Mouse (Mus musculus): Measurements from ENCODE around the gene Bdp1.

Bdp1 gene

GRCm38 (mm10) chr13:99999078-99999477, 104.8 kb downstream of the Bdp1 start:
- DNase-seq = no peak

- DNase-seq = no peak
Observed at GRCm38 (mm10) chr13:99998099-99998498, 105.8 kb downstream of the Bdp1 start.

DNA sequence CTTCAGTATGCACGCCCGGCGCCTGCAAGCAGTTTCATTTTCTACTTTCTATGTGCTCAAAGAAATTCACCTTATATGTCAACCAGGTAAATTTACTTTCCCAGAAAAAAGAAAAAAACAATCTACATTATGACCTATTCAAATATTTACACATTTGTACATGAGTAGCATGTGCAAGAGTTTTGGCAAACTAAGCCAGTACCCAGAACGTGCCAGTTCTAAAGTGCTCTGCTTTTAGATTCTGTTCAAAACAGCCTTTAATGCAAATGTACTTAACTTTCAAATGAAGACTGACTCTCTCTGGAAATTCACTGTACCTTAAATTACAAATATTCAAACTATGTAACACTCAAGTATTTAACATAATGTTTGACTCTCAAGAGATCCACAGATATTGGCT, 114.3 kb downstream of the Bdp1 start:
- peak; percentile 29 to 38 for DNase-seq

DNA sequence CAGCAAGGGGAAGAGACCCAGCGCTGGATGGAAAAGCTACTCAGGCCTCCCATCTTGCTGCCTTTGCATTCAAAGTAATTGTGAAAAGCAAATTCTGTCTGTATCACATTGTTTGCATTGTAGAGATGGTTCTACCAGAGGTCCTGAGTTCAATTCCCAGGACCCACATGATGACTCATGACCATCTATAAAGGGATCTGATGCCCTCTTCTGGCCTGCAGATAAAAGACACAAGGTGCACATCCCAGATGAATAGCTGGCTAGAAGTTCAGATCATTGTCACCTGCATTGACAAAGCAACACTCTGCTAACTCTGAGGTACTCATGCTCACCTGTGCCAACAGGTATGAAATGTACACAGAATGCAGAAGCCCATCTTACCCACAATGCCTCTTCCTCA, 120.5 kb downstream of the Bdp1 start:
- no peak for DNase-seq

DNA sequence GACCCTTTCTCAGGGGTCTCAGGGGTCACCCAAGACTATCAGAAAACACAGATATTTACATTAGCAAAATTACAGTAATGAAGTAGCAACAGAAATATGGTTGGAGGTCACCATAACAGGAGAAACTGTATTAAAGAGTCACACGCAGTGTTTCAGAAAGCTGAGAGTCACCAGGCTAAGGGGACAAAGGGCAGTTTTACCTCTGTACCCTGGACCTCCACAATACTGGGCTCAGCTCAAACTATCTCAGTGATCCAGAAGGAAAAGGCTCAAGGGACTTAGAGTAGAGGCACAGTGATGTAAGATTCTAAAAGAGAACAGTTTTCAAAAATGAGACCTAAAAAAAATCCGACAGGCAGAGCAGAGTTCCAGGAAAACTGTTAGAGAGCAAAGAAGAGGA, 124.5 kb downstream of the Bdp1 start:
- no peak for DNase-seq

DNA sequence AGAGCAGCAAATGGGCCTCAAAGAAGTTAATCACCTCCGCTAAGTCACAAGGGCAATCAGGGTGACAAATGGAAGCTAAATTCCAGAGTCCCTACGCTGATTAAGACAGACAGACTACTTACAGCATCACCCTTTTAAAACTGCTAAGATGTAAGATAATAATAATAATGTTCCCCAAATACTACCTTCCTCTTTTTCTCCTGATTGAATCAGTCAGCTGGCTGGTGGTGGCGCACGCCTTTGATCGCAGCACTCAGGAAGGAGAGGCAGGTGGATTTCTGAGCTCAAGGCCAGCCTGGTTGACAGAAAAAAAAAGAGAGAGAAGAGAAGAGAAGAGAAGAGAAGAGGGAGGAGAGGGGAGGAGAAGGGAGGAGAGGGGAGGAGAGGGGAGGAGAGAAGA, 133.8 kb downstream of the Bdp1 start:
- DNase-seq = no peak
